Mouse (Mus musculus) myocyte (in vitro differentiated cells): ENCODE results near the gene Slc4a10. TPM values are rescaled to one million over a fixed set of nuclear protein-coding genes. Genes with fewer than 3 reads are reported as not detected.
A peak's percentile ranks its signal among the peaks of the same experiment; 100 is the strongest.

Source experiments
- H3K27me3 ChIP-seq: one replicate; pipeline ENCODE4 v1.6.1; 2011; ENCODE audit not compliant: control insufficient read depth, insufficient read depth, insufficient read length
- H3K36me3 ChIP-seq: one replicate; pipeline ENCODE4 v1.6.1; 2011; ENCODE audit not compliant: control insufficient read depth, insufficient read depth
- H3K4me2 ChIP-seq: one replicate; pipeline ENCODE4 v1.6.1; 2011; ENCODE audit warnings: low read depth, control low read depth
- H3K4me3 ChIP-seq: one replicate; pipeline ENCODE4 v1.5.1; 2011; ENCODE audit warnings: mild to moderate bottlenecking, control low read depth, moderate library complexity
- H3K79me2 ChIP-seq: one replicate; pipeline ENCODE4 v1.6.1; 2011; ENCODE audit not compliant: control insufficient read depth, insufficient read depth
- H3ac ChIP-seq: one replicate; pipeline ENCODE4 v1.6.1; 2011; ENCODE audit not compliant: control insufficient read depth, insufficient read length
- CEBPB ChIP-seq: IDR thresholded peaks from 2 replicates; pipeline ENCODE4 v1.6.1; 2011; ENCODE audit warnings: mild to moderate bottlenecking, moderate library complexity; ENCODE audit not compliant: poor library complexity, insufficient read depth, severe bottlenecking
- E2F4 ChIP-seq: IDR thresholded peaks from one replicate; pipeline ENCODE4 v1.6.1; 2011; ENCODE audit warnings: mild to moderate bottlenecking, control low read depth, moderate library complexity; ENCODE audit not compliant: insufficient read depth
- MAX ChIP-seq: IDR thresholded peaks from one replicate; pipeline ENCODE4 v1.6.1; 2011; ENCODE audit warnings: low read depth, mild to moderate bottlenecking, control low read depth
- MYOD1 ChIP-seq, 3 experiments: IDR thresholded peaks; one replicate each; pipeline ENCODE4 v1.6.1; 2011; ENCODE audit warnings: control low read depth in 2 of 3, low read depth in 2 of 3, mild to moderate bottlenecking in 2 of 3, moderate library complexity in 1 of 3; ENCODE audit not compliant: insufficient read length in 2 of 3, control insufficient read depth in 1 of 3
- MYOG ChIP-seq, 3 experiments: IDR thresholded peaks; one replicate each; pipeline ENCODE4 v1.6.1; 2011; ENCODE audit warnings: control low read depth in 2 of 3, low read depth in 2 of 3, mild to moderate bottlenecking in 2 of 3; ENCODE audit not compliant: insufficient read length in 2 of 3, control insufficient read depth in 1 of 3, insufficient read depth in 1 of 3
- POLR2A ChIP-seq: IDR thresholded peaks from one replicate; pipeline ENCODE4 v1.6.1; 2011; ENCODE audit warnings: low read depth, mild to moderate bottlenecking, control low read depth, moderate library complexity; ENCODE audit not compliant: insufficient read length
- POLR2AphosphoS2 ChIP-seq: IDR thresholded peaks from one replicate; pipeline ENCODE4 v1.6.1; 2011; ENCODE audit warnings: low read depth, control low read depth; ENCODE audit not compliant: insufficient read length
- REST ChIP-seq: IDR thresholded peaks from one replicate; pipeline ENCODE4 v1.6.1; 2011; ENCODE audit warnings: mild to moderate bottlenecking, control low read depth, moderate library complexity; ENCODE audit not compliant: insufficient read depth, insufficient read length
- SRF ChIP-seq: IDR thresholded peaks from one replicate; pipeline ENCODE4 v1.6.1; 2011; ENCODE audit warnings: low read depth; ENCODE audit not compliant: control insufficient read depth, insufficient read length
- TCF12 ChIP-seq: IDR thresholded peaks from one replicate; pipeline ENCODE4 v1.6.1; 2011; ENCODE audit warnings: mild to moderate bottlenecking, control low read depth; ENCODE audit not compliant: poor library complexity, insufficient read depth, severe bottlenecking
- TCF3 ChIP-seq: IDR thresholded peaks from one replicate; pipeline ENCODE4 v1.6.1; 2011; ENCODE audit warnings: low read depth, control low read depth; ENCODE audit not compliant: insufficient read length
- USF1 ChIP-seq: IDR thresholded peaks from one replicate; pipeline ENCODE4 v1.6.1; 2011; ENCODE audit warnings: low read depth, mild to moderate bottlenecking, control low read depth, moderate library complexity
- polyA plus RNA-seq: library from polyadenylated mRNA; unstranded; fragments of >200 nt; fragmentation: generic; extraction: Trizol; gene quantifications from one replicate; pipeline ENCODE4 v1.2.1, GENCODE M21; 2012; ENCODE audit warnings: missing spikeins

Slc4a10 gene
- polyA plus RNA-seq, 1 experiment = not detected

GRCm38 (mm10) chr2:62279777-62280176, 233.5 kb downstream of the Slc4a10 start:
- no peak overlapping the region for H3ac ChIP-seq
- TF ChIP-seq POLR2AphosphoS2 = no peak
- no peak for TF ChIP-seq MAX
- TF ChIP-seq POLR2A = no peak
- no peak for TF ChIP-seq REST
- TF ChIP-seq USF1 = no peak
- TF ChIP-seq MYOD1 (IDR thresholded peaks at IDR 0.05; ENCODE audit: control insufficient read depth in 1 of 3, insufficient read length in 2 of 3, low read depth in 2 of 3) = no peak
- no peak for TF ChIP-seq TCF3
- no peak for TF ChIP-seq SRF
- no peak for TF ChIP-seq TCF12
- TF ChIP-seq E2F4 = no peak
- no peak for TF ChIP-seq MYOG (IDR thresholded peaks at IDR 0.05; ENCODE audit: control insufficient read depth in 1 of 3, insufficient read depth in 1 of 3, insufficient read length in 2 of 3, low read depth in 2 of 3)
- no peak for TF ChIP-seq CEBPB
- H3K27me3 ChIP-seq = no peaks in the 10 kb centered on the region
- H3K4me2 ChIP-seq = no peak overlapping the region
- no peak overlapping the region for H3K4me3 ChIP-seq
- no peaks in the 10 kb centered on the region for H3K79me2 ChIP-seq
- no peaks in the 10 kb centered on the region for H3K36me3 ChIP-seq

GRCm38 (mm10) chr2:62285026-62285425, 238.8 kb downstream of the Slc4a10 start:
- H3K27me3 ChIP-seq = no peaks in the 10 kb centered on the region
- H3K4me3 ChIP-seq = no peak overlapping the region
- TF ChIP-seq TCF12 (no peak), TCF3 (no peak), CEBPB (no peak), USF1 (no peak), E2F4 (no peak), SRF (no peak), POLR2AphosphoS2 (no peak), MAX (no peak), REST (no peak), MYOD1 (IDR thresholded peaks at IDR 0.05; ENCODE audit: control insufficient read depth in 1 of 3, insufficient read length in 2 of 3, low read depth in 2 of 3) (no peak), MYOG (IDR thresholded peaks at IDR 0.05; ENCODE audit: control insufficient read depth in 1 of 3, insufficient read depth in 1 of 3, insufficient read length in 2 of 3, low read depth in 2 of 3) (no peak), POLR2A (no peak)
- H3ac ChIP-seq = no peak overlapping the region
- no peaks in the 10 kb centered on the region for H3K79me2 ChIP-seq
- no peak overlapping the region for H3K4me2 ChIP-seq
- no peaks in the 10 kb centered on the region for H3K36me3 ChIP-seq

- no peak overlapping the region for H3K4me3 ChIP-seq
- no peak for TF ChIP-seq SRF
- no peak for TF ChIP-seq USF1
- TF ChIP-seq E2F4 = no peak
- TF ChIP-seq TCF3 = no peak
- TF ChIP-seq POLR2A = no peak
- H3K79me2 ChIP-seq = no peaks in the 10 kb centered on the region
- no peak overlapping the region for H3ac ChIP-seq
- no peak overlapping the region for H3K4me2 ChIP-seq
- H3K36me3 ChIP-seq = no peaks in the 10 kb centered on the region
- H3K27me3 ChIP-seq = no peaks in the 10 kb centered on the region
These were observed 239.6 kb downstream of the Slc4a10 start for GRCm38 (mm10) chr2:62285847-62286246.

GRCm38 (mm10) chr2:62287532-62287931, 241.3 kb downstream of the Slc4a10 start:
- H3K4me2 ChIP-seq = no peak overlapping the region
- H3K79me2 ChIP-seq = no peaks in the 10 kb centered on the region
- H3K4me3 ChIP-seq = no peak overlapping the region
- TF ChIP-seq CEBPB = no peak
- no peak for TF ChIP-seq TCF12
- TF ChIP-seq TCF3 = no peak
- TF ChIP-seq REST = no peak
- no peak for TF ChIP-seq MYOG (IDR thresholded peaks at IDR 0.05; ENCODE audit: control insufficient read depth in 1 of 3, insufficient read depth in 1 of 3, insufficient read length in 2 of 3, low read depth in 2 of 3)
- TF ChIP-seq MYOD1 (IDR thresholded peaks at IDR 0.05; ENCODE audit: control insufficient read depth in 1 of 3, insufficient read length in 2 of 3, low read depth in 2 of 3) = no peak
- TF ChIP-seq POLR2A = no peak
- no peak for TF ChIP-seq SRF
- no peak for TF ChIP-seq USF1
- no peak for TF ChIP-seq MAX
- H3K27me3 ChIP-seq = no peaks in the 10 kb centered on the region
- H3ac ChIP-seq = no peak overlapping the region
- H3K36me3 ChIP-seq = no peaks in the 10 kb centered on the region

- TF ChIP-seq USF1 (no peak), POLR2A (no peak), TCF12 (no peak), MYOG (IDR thresholded peaks at IDR 0.05; ENCODE audit: control insufficient read depth in 1 of 3, insufficient read depth in 1 of 3, insufficient read length in 2 of 3, low read depth in 2 of 3) (peak in 1 of 3 experiments; percentile 32), MYOD1 (IDR thresholded peaks at IDR 0.05; ENCODE audit: control insufficient read depth in 1 of 3, insufficient read length in 2 of 3, low read depth in 2 of 3) (peak in 1 of 3 experiments; percentile 48), CEBPB (no peak), POLR2AphosphoS2 (no peak), MAX (no peak), SRF (no peak)
- no peaks in the 10 kb centered on the region for H3K27me3 ChIP-seq
- no peak overlapping the region for H3K4me3 ChIP-seq
- no peak overlapping the region for H3ac ChIP-seq
- no peaks in the 10 kb centered on the region for H3K79me2 ChIP-seq
- H3K4me2 ChIP-seq = no peak overlapping the region
- no peaks in the 10 kb centered on the region for H3K36me3 ChIP-seq
These were observed 247.6 kb downstream of the Slc4a10 start for GRCm38 (mm10) chr2:62293846-62294245.
